ENCODE assay signal across 9 mouse cellular contexts in genomic region chr13:30235056-30235750, GRCm38 (mm10).
DNase-seq lines count a peak whose midpoint lies in the region; ATAC-seq and TF ChIP-seq lines count a peak whose summit lies in the region.
"Had no signal": no experiment of that assay in that cellular context is flagged by ENCODE, and none has a peak within 500 bp of the region (broad histone marks: within the 10 kb centered on the region; RNA-seq: fewer than 3 reads in every experiment).

No protein-coding gene starts in this region.

- H3K9ac ChIP-seq in liver, embryonic 16.5 days (ENCODE audit: low read depth, low read length): no peak overlapping the region
- no peak overlapping the region for H3K9ac ChIP-seq in liver, embryonic 12.5 days
- no peak overlapping the region for H3K9ac ChIP-seq in forebrain, embryonic 16.5 days (replicated peaks; ENCODE audit: low read depth, low read length)
- H3K9ac ChIP-seq in limb, embryonic 14.5 days (ENCODE audit: low read depth, low read length, severe bottlenecking): no peak overlapping the region
- H3K9ac ChIP-seq: midbrain, embryonic 12.5 days had no signal

- no peaks in the 10 kb centered on the region for H3K4me1 ChIP-seq in liver, embryonic 16.5 days (ENCODE audit: control insufficient read depth, low read depth, low read length)
- no peaks in the 10 kb centered on the region for H3K4me1 ChIP-seq in liver, embryonic 12.5 days
- H3K4me1 ChIP-seq in forebrain, embryonic 16.5 days (replicated peaks; ENCODE audit: control insufficient read depth, insufficient read depth, low read length): no peaks in the 10 kb centered on the region
- peaks cover 5% of the 10 kb centered on the region; the same call in 1 of the 2 replicates for H3K4me1 ChIP-seq in limb, embryonic 14.5 days (ENCODE audit: control insufficient read depth, insufficient read depth, low read length)
- H3K4me1 ChIP-seq: midbrain, embryonic 12.5 days had no signal

- H3K27ac ChIP-seq in liver, embryonic 16.5 days (ENCODE audit: low read length): no peak overlapping the region
- no peak overlapping the region for H3K27ac ChIP-seq in liver, embryonic 12.5 days
- no peak overlapping the region for H3K27ac ChIP-seq in forebrain, embryonic 16.5 days (ENCODE audit: low read length)
- H3K27ac ChIP-seq in limb, embryonic 14.5 days (replicated peaks; ENCODE audit: low read depth, low read length): no peak overlapping the region
- H3K27ac ChIP-seq: midbrain, embryonic 12.5 days had no signal

- no peak for TF ChIP-seq POLR2A in limb, embryonic 14.5 days (IDR thresholded peaks at IDR 0.05; ENCODE audit: borderline replicate concordance, extremely low read depth, insufficient read depth, insufficient read length)

- no peak for DNase-seq in cerebellum, adult 11-12 months
- DNase-seq in limb, embryonic 14.5 days (ENCODE audit: low spot score): peak; percentile 71
- no peak for DNase-seq in urinary bladder, postnatal 14 days (ENCODE audit: low spot score)
- no peak for DNase-seq in frontal cortex, postnatal 25 days (ENCODE audit: low spot score in 2 of 2)

- no peaks in the 10 kb centered on the region for H3K36me3 ChIP-seq in liver, embryonic 16.5 days (ENCODE audit: control insufficient read depth, insufficient read depth)
- no peaks in the 10 kb centered on the region for H3K36me3 ChIP-seq in liver, embryonic 12.5 days
- H3K36me3 ChIP-seq in forebrain, embryonic 16.5 days (ENCODE audit: control insufficient read depth, insufficient read depth): no peaks in the 10 kb centered on the region
- no peaks in the 10 kb centered on the region for H3K36me3 ChIP-seq in limb, embryonic 14.5 days (ENCODE audit: control insufficient read depth, insufficient read depth, low read length)
- H3K36me3 ChIP-seq: midbrain, embryonic 12.5 days had no signal

- H3K4me3 ChIP-seq in liver, embryonic 16.5 days (ENCODE audit: low read depth, low read length): no peak overlapping the region
- no peak overlapping the region for H3K4me3 ChIP-seq in liver, embryonic 12.5 days
- H3K4me3 ChIP-seq in forebrain, embryonic 16.5 days (replicated peaks; ENCODE audit: low read length): no peak overlapping the region
- H3K4me3 ChIP-seq in limb, embryonic 14.5 days (replicated peaks; ENCODE audit: low read length): no peak overlapping the region
- H3K4me3 ChIP-seq: midbrain, embryonic 12.5 days had no signal

- no peaks in the 10 kb centered on the region for H3K27me3 ChIP-seq in liver, embryonic 16.5 days (ENCODE audit: control insufficient read depth, insufficient read depth, low read depth, low read length)
- no peaks in the 10 kb centered on the region for H3K27me3 ChIP-seq in liver, embryonic 12.5 days (replicated peaks)
- no peaks in the 10 kb centered on the region for H3K27me3 ChIP-seq in forebrain, embryonic 16.5 days (replicated peaks; ENCODE audit: control insufficient read depth, insufficient read depth, low read length)
- no peaks in the 10 kb centered on the region for H3K27me3 ChIP-seq in limb, embryonic 14.5 days (ENCODE audit: control insufficient read depth, insufficient read depth, low read length)
- H3K27me3 ChIP-seq: midbrain, embryonic 12.5 days had no signal

- peak; percentile 70; the same call in 1 of the 2 replicates for ATAC-seq in cerebellum, adult (ENCODE audit: insufficient number of reproducible peaks, low FRiP score, low TSS enrichment)
- peak; percentile 70 for ATAC-seq in liver, embryonic 16.5 days (ENCODE audit: low read depth)
- ATAC-seq in liver, embryonic 12.5 days: no peak
- ATAC-seq in forebrain, embryonic 16.5 days: peak; percentile 80
- ATAC-seq in limb, embryonic 14.5 days (ENCODE audit: low FRiP score, low read depth): peak; percentile 86

- H3K9me3 ChIP-seq in liver, embryonic 16.5 days (replicated peaks; ENCODE audit: control insufficient read depth, low read length): no peaks in the 10 kb centered on the region
- H3K9me3 ChIP-seq in liver, embryonic 12.5 days (replicated peaks): no peaks in the 10 kb centered on the region
- H3K9me3 ChIP-seq in forebrain, embryonic 16.5 days (ENCODE audit: control insufficient read depth, low read length): no peaks in the 10 kb centered on the region
- no peaks in the 10 kb centered on the region for H3K9me3 ChIP-seq in limb, embryonic 14.5 days (ENCODE audit: control insufficient read depth, low read length)
- H3K9me3 ChIP-seq: midbrain, embryonic 12.5 days had no signal

- no peak overlapping the region for H3K4me2 ChIP-seq in liver, embryonic 16.5 days (ENCODE audit: low read depth, low read length)
- H3K4me2 ChIP-seq in liver, embryonic 12.5 days: no peak overlapping the region
- H3K4me2 ChIP-seq in forebrain, embryonic 16.5 days (ENCODE audit: low read length): no peak overlapping the region
- peak overlapping the region; percentile 28; the same call in 1 of the 2 replicates for H3K4me2 ChIP-seq in limb, embryonic 14.5 days (replicated peaks; ENCODE audit: low read depth, low read length, severe bottlenecking)
- H3K4me2 ChIP-seq: midbrain, embryonic 12.5 days had no signal

- WGBS in liver, embryonic 16.5 days (ENCODE audit: insufficient replicate concordance): 60% methylated on average over 11 of the region's 11 CpGs
- 64% methylated on average over 11 of the region's 11 CpGs for WGBS in liver, embryonic 12.5 days (ENCODE audit: insufficient replicate concordance)
- 59% methylated on average over 11 of the region's 11 CpGs for WGBS in forebrain, embryonic 16.5 days
- WGBS in limb, embryonic 14.5 days: 20% methylated on average over 11 of the region's 11 CpGs
